Mouse (Mus musculus) testis, postnatal 14 days (tissue): ENCODE results near the gene Avpi1.

Experiments used
- DNase-seq: peaks from one replicate; pipeline ENCODE4 v3.0.0; 2021; ENCODE audit warnings: low spot score

Gene Avpi1

GRCm38 (mm10) chr19:42144541-42145167, 15.8 kb upstream of the Avpi1 start:
- DNase-seq, result peak; percentile 81

GRCm38 (mm10) chr19:42144067-42144466, 15.2 kb upstream of the Avpi1 start:
- no peak for DNase-seq

- no peak for DNase-seq
Measured at GRCm38 (mm10) chr19:42142757-42143156, 13.9 kb upstream of the Avpi1 start.

GRCm38 (mm10) chr19:42141998-42142397, 13.1 kb upstream of the Avpi1 start:
- DNase-seq, result no peak

- no peak for DNase-seq
Measured at GRCm38 (mm10) chr19:42139724-42140517, 11.1 kb upstream of the Avpi1 start.

GRCm38 (mm10) chr19:42138517-42139285, 9.8 kb upstream of the Avpi1 start:
- DNase-seq, result no peak

- no peak for DNase-seq
Measured at GRCm38 (mm10) chr19:42137167-42137672, 8.4 kb upstream of the Avpi1 start.

- DNase-seq, result no peak
Measured at GRCm38 (mm10) chr19:42136126-42136525, 7.3 kb upstream of the Avpi1 start.

- DNase-seq, result no peak
Measured at GRCm38 (mm10) chr19:42135070-42135469, 6.2 kb upstream of the Avpi1 start.

GRCm38 (mm10) chr19:42131101-42131500, 2.2 kb upstream of the Avpi1 start:
- no peak for DNase-seq

- DNase-seq, result no peak
Measured at GRCm38 (mm10) chr19:42130294-42130606, 1.4 kb upstream of the Avpi1 start.

- no peak for DNase-seq
Measured at GRCm38 (mm10) chr19:42129509-42130293, 842 bp upstream of the Avpi1 start.

GRCm38 (mm10) chr19:42128052-42128740, 663 bp downstream of the Avpi1 start:
- no peak for DNase-seq

- DNase-seq, result no peak
Measured at GRCm38 (mm10) chr19:42127024-42127423, 1.8 kb downstream of the Avpi1 start.

GRCm38 (mm10) chr19:42126219-42126605, 2.6 kb downstream of the Avpi1 start:
- no peak for DNase-seq

GRCm38 (mm10) chr19:42125501-42126218, 3.2 kb downstream of the Avpi1 start:
- DNase-seq, result no peak

- no peak for DNase-seq
Measured at GRCm38 (mm10) chr19:42124684-42125083, 4.2 kb downstream of the Avpi1 start.

- DNase-seq, result no peak
Measured at GRCm38 (mm10) chr19:42120451-42120850, 8.4 kb downstream of the Avpi1 start.

- no peak for DNase-seq
Measured at GRCm38 (mm10) chr19:42118596-42118995, 10.3 kb downstream of the Avpi1 start.

- no peak for DNase-seq
Measured at GRCm38 (mm10) chr19:42118142-42118541, 10.7 kb downstream of the Avpi1 start.
